ENCODE assay signal across 20 mouse cellular contexts in genomic region chr2:172675081-172675480, GRCm38 (mm10).
"Had no signal": no experiment of that assay in that cellular context is flagged by ENCODE, and none has a peak within 500 bp of the region (broad histone marks: within the 10 kb centered on the region; RNA-seq: fewer than 3 reads in every experiment).

No protein-coding gene starts in this region.

- H3K27ac ChIP-seq: kidney, postnatal 0 days; layer of hippocampus, adult 2 months; left cerebral cortex, adult 2 months; limb, embryonic 13.5 days; liver, embryonic 12.5 days; liver, embryonic 15.5 days; macrophage; midbrain, embryonic 12.5 days; midbrain, embryonic 15.5 days; neural tube, embryonic 12.5 days; neural tube, embryonic 15.5 days had no signal

- H3K9ac ChIP-seq: limb, embryonic 13.5 days; liver, embryonic 12.5 days; liver, embryonic 15.5 days; midbrain, embryonic 12.5 days; midbrain, embryonic 15.5 days; neural tube, embryonic 12.5 days; neural tube, embryonic 15.5 days had no signal

- DNase-seq: kidney, adult 2 months; kidney, postnatal 25 days; layer of hippocampus, postnatal 36 days; liver; lung, adult 18-20 months; retina, postnatal 1 day; right cerebral cortex, postnatal 25 days; thymus, adult 18-20 months; thymus, postnatal 36 days had no signal

- H3K4me2 ChIP-seq: limb, embryonic 13.5 days; liver, embryonic 12.5 days; liver, embryonic 15.5 days; midbrain, embryonic 12.5 days; midbrain, embryonic 15.5 days; neural tube, embryonic 12.5 days; neural tube, embryonic 15.5 days had no signal

- H3K27me3 ChIP-seq: limb, embryonic 13.5 days; liver, embryonic 12.5 days; liver, embryonic 15.5 days; midbrain, embryonic 15.5 days; neural tube, embryonic 12.5 days; neural tube, embryonic 15.5 days had no signal

- H3K4me3 ChIP-seq: layer of hippocampus, adult 2 months; left cerebral cortex, adult 2 months; limb, embryonic 13.5 days; liver, embryonic 12.5 days; liver, embryonic 15.5 days; midbrain, embryonic 12.5 days; midbrain, embryonic 15.5 days; neural tube, embryonic 12.5 days; neural tube, embryonic 15.5 days had no signal

- H3K9me3 ChIP-seq: limb, embryonic 13.5 days; liver, embryonic 12.5 days; liver, embryonic 15.5 days; midbrain, embryonic 12.5 days; midbrain, embryonic 15.5 days; neural tube, embryonic 12.5 days; neural tube, embryonic 15.5 days had no signal

- ATAC-seq: liver, embryonic 12.5 days; midbrain, embryonic 15.5 days had no signal

- H3K4me1 ChIP-seq: limb, embryonic 13.5 days; liver, embryonic 12.5 days; liver, embryonic 15.5 days; midbrain, embryonic 12.5 days; midbrain, embryonic 15.5 days; neural tube, embryonic 12.5 days; neural tube, embryonic 15.5 days had no signal

- H3K36me3 ChIP-seq: limb, embryonic 13.5 days; liver, embryonic 12.5 days; liver, embryonic 15.5 days; midbrain, embryonic 12.5 days; midbrain, embryonic 15.5 days; neural tube, embryonic 12.5 days; neural tube, embryonic 15.5 days had no signal
